Mouse (Mus musculus) hindlimb bud, embryonic 11.5 days (tissue): Measurements from ENCODE around the gene Emp2.
"Not testable (repeated sequence)": the region's sequence is repeated elsewhere in the genome, so short reads cannot be mapped to it uniquely, and the experiment has no call there.

Experiments
- DNase-seq: peaks from one replicate; pipeline ENCODE4 v3.0.0-alpha.2; 2012; ENCODE audit warnings: low read depth, low spot score; ENCODE audit errors: extremely low spot score

Gene Emp2

DNA sequence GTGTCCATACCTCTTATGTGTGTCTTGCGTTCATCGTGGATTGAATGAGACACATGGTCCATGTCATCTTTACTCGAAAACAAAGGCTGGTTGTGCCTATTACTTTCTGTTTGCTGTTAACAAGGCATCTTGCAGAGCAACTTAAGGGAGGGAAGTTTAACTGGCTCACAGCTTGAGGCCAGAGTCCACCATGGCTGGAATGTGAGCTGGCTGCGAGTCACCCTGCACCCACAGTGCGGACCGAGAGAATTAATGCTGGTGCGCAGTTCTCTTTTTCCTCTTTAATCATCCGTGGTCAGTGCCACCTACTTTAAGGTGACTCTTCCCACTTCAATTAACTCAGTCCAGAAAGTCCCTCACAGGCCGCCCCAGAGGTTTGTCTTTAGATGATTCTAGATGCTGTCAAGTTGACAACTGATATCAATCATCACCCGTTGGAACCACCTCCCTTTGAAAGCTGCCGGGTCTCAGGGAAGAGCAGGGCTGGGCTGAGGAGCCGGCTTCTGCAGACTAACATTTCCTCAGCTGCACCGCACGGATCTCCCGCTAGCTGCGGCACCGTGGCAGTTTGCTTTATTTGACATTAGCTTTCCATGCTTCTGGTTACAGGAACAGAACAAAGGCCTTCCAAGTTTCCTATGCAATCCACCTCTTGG lies 6.3 kb upstream of the Emp2 start:
- no peak for DNase-seq

- DNase-seq: no peak
These were observed 3.4 kb upstream of the Emp2 start for GRCm38 (mm10) chr16:10317197-10317544.

DNA sequence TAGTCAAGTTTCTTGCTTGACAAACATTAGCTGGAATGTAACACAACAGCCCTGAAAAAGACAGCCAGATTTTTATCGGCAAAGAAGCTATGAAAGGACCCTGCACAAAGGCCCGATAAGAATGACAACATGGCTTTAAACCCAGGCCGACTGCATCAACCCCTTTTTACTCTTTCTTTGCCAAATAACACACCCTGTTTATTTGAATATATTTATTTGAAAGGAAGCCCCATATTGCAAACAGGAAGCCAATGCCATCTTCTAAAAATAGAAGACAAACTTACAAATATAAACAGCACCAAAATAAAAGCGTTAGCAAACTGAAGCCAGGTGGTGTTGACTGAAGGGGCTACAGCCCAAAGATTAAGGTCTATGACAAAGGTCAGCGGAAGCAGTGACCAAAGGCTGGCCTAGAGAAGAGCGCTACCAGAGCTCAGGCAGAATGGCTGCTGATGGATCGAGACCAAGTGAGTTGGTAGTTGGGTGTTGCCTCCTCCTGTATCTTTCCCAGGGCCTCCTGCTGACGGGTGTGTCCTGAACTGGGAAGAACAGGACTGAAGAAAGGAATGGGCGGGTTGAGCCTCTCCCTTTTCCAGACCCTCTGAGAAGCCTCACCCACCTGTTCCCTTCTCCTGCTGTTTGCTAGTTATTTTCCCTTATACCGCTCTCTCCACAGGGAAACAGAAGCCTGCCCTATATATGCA lies 2.9 kb upstream of the Emp2 start:
- DNase-seq: no peak

GRCm38 (mm10) chr16:10313226-10313625 lies 542 bp downstream of the Emp2 start:
- no peak for DNase-seq

DNA sequence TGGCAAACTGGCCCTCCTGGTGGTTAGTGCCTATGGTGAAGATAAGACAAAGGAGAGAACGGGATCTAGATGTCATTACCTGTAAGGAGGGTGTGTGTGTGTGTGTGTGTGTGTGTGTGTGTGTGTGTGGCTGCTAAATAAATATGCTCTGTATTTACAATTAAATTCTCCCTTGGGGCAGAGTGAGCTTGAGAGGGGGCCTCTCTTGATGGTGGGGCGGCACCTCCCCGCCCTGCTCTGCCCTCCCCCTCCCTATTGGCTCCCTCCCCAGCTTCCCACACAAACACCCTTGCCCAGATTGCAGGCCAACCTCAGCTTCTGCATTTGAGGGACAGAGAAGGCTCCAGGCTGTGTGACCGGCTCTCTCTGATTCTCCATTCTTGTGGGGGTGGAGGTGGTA lies 1.8 kb downstream of the Emp2 start:
- DNase-seq: no peak

- no peak for DNase-seq
These were observed 2.7 kb downstream of the Emp2 start for GRCm38 (mm10) chr16:10311086-10311485.

GRCm38 (mm10) chr16:10310507-10310906 lies 3.3 kb downstream of the Emp2 start:
- DNase-seq: no peak

DNA sequence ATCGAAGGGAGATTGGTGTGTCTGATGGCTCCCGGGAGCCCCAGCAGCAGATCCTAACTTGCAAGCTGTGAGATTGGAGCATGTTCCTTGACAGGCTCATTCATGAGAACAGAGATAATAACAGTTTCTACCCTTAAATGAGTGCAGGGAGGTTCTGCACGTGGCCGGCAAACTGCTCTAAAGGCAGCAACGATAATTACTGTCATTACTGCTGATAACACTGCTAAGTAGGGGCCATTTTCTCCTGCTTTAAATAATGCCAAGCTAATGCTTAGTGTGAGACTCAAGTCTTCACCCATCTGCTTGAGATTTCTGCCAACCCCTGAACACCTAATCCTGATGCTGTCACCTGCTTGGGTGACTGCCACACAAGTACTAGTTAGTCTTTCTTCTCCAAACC lies 6.4 kb downstream of the Emp2 start:
- DNase-seq: no peak

GRCm38 (mm10) chr16:10306101-10306500 lies 7.7 kb downstream of the Emp2 start:
- no peak for DNase-seq

DNA sequence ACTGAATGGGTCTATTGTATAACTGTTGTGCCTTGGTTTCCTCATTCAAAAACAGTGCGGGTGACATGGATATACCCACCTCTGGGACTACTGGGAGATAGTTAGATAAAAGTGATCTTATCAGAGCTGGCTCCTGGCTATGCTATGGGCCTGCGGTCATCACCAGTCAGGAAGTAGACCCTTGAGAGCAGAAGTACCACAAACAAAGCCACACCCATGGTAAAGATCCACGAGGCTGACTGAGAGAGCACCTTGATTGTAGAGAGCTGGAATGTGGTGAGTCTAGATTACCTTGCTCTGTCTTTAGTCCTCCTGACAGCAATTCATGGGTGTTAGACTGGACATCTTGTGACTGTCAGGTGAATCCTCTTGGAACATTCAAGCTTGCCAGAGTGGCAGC lies 12.4 kb downstream of the Emp2 start:
- no peak for DNase-seq

GRCm38 (mm10) chr16:10300231-10301186 lies 13.3 kb downstream of the Emp2 start:
- no peak for DNase-seq

- no peak for DNase-seq
These were observed 14.1 kb downstream of the Emp2 start for GRCm38 (mm10) chr16:10299637-10300036.

GRCm38 (mm10) chr16:10297696-10298644 lies 15.8 kb downstream of the Emp2 start:
- DNase-seq: no peak

GRCm38 (mm10) chr16:10288115-10288514 lies 25.7 kb downstream of the Emp2 start:
- no peak for DNase-seq

DNA sequence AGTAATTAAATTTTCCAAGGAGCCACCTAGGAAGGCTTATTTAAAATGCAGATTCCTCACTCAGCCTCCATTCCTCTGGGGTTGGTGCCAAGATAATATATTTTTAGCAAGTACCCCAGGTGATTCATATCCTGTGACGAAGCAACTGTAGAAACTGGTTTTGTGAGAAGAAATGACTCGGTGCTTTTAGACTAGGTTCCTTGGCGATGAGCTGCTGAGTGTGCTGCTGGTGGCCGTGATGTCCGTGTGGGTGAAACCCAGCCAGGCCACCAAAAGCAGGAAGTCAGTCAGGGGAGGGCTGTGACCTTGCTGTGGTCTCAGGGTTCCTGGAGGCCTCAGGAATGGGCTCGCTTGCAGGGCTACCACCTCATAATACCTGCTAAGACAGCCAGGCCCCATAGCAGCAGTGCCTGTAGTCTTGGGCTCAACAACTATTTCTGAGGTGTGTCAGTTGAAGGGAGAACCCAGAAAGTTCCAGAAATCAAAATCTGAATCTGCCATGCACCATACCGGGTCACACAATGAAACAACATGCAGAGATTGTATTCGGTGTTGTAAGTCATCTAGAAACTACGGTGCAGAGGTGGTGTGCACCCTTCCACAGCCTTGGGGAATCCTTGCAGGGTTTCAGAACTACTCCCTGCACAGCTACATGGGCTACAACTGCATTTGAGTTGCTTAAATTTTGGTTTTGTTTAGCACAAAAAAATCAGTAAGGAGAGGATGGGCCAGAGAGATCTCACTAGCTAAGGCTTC lies 27.1 kb downstream of the Emp2 start:
- DNase-seq: no peak

GRCm38 (mm10) chr16:10281890-10282289 lies 31.9 kb downstream of the Emp2 start:
- DNase-seq: no peak

DNA sequence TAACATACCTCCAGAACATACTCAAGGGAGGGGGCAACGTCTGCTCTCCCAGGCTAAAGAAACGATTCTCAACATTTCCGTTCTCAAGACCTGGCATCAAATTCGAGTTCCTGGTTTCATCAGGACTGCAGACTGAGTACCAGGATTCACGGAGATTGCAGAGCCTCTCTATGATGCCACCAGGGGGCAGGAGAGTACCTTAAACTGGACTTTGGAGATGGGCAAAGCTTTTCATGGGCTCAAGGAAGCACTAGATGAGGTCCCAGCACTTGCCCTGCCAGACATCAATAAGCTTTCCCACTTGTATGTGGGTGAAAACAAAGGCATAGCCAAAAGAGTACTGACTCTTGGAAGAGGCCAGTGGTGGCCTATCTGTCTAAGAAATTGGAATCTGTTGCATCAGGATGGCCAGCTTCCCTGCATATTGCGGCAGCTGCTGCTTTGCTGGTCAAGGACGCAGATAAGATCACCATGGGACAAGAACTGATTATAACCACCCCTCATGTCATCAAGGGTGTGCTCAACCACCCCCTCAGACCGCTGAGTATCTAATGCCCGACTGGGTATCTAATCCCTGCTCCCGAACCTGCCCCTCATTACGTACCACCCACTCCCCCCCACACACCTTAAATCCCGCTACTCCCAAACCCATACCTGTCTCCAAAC lies 33.3 kb downstream of the Emp2 start:
- peak; percentile 69 for DNase-seq

GRCm38 (mm10) chr16:10276778-10277177 lies 37.0 kb downstream of the Emp2 start:
- not testable (repeated sequence) for DNase-seq

DNA sequence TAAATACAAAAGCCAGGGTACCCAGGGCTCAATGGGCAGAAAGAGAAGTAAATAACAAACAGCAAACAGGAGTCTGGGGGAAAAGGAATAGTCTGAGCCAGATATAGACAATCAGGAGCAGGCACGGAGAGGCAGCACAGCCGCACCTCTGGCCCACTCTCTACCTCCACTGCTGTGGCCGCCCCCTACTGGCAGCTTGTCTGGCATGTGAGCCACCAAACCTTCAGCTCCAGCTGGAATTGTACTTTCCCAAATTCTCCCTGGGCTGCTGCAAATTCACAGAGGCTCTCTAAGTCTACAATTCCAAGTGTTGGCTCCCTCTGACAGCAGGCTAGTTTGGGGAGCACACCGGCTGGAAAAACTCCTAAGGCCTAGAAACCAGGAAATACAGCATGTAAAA lies 39.3 kb downstream of the Emp2 start:
- no peak for DNase-seq
